Mouse (Mus musculus) left cerebral cortex, postnatal 4 days (tissue): ENCODE data around the gene Sestd1. TPM values are rescaled to one million over a fixed set of nuclear protein-coding genes. Genes with fewer than 3 reads are reported as not detected.

Experiments
- DNase-seq: peaks from one replicate; pipeline ENCODE4 v3.0.0-alpha.2; 2022
- intact Hi-C: fragments of 180-260 bp; cut with DNase I; formaldehyde crosslinking; loops from one replicate; pipeline ENCODE4 v1.15.1; 2025
- total RNA-seq, 2 experiments: library from RNA; stranded (reverse); gene quantifications; 2 replicates each; pipeline ENCODE4 v1.2.3; 2021

Sestd1 gene
- total RNA-seq, result 100 to 1,000 TPM; 128 to 132 TPM

DNA sequence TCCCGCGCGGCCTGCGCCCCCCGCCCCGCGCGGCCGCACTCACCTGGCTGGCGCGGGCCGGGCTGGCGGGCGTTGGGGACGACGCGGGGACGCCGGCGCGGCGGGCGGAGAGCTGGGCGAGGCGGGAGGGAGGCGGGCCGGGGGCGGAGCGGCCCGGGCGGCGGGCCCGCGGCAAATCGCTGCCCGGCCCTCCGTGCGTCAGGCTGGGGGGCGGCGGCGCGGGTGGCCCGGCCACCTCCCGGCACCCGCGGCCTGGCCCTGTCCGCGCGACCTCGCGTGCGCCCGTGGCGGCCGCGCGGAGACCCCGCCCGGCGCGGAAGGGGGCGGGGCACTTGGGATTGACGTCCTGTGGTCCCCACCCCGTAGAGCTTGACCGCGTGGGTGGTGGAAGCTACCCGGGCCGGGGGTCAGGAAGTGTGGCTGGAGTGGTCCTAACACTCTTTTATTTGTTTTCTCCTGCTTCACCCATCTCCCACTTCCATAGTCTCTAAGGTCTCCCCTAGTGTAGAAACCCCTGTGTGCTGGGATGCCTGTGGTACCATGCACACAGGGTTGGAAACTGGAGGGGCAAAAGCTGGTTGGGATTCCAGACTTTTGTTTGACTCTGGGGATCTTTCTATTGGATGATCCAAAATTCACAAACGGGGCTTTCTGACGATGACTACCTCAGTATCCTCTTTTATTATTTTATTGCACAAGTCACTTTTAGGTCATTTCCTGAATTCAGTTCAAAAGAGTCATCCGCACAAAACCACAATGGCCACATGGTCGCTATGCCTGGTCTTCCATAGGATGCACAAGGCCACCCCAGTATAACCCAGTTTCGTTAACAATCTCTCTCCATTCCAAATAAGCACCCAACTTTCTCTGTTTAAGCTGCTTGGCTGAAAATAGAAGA, at the start of gene Sestd1:
Gene Sestd1, minus strand, starts transcription at position 81 of the 898 bp plus-strand sequence.
- intact Hi-C loops, result no loop called here

DNA sequence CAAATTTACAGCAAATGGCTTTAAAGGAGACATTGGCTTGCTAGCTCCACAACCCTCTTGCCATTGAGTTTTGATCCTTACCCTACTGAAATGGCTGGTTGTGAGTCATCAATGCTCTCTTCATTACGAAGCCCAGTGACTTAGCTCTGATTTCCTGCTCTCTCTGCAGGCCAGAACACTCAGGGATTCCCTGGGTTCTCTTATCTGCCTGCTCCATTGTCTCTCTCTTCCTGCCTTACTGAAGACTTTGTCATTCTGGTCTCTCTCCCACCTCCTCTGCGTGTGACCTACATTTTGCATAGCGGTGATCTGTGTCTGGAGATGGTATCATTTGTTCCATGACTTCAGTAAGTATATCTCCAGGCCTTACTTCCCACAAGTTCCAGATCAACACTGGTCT, 46.9 kb upstream of the Sestd1 start:
- intact Hi-C loops, result no loop called here
- no peak for DNase-seq

More for the DNA sequence above, at the start of gene Sestd1:
- DNase-seq, result peak; percentile 71

DNA sequence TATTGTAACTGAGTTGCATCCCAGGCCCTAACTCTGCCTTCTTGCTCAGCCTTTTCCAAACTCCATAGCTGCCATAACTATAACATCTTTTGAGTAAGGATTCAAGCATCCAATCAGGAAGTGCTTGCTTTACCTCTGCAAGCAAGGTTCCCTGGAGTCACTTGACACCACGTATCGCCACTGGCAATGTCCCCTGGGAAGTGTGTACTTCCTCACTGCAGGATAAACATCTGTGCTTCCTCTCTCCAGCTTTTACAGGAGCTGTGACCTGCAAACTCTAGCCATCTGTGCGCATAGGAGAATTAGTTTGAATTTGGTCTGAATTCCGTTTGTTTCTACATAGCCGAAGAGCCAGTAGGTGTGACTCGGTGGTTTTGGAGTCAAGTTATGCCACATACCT, 43.3 kb upstream of the Sestd1 start:
- intact Hi-C loops, result no loop called here
- DNase-seq, result no peak

DNA sequence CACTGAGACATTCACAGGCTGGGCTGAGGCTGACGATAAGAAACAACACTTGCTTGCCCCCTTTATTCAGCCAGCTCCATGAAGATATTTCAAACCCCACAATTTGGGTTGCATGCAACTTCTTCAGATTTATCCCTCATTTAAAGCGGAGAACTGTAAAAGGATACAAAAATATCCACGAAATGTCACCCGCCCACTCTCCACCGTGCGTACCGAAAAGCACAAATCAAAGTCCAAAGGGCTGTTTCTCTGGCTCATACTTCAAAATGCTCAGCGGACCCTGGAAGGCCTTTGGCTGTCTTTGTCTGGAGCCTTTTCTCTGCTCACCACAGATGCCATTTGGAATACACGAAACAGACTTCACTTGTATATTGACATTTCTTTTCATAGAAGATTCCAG, 42.8 kb upstream of the Sestd1 start:
- intact Hi-C loops, result no loop called here
- no peak for DNase-seq

DNA sequence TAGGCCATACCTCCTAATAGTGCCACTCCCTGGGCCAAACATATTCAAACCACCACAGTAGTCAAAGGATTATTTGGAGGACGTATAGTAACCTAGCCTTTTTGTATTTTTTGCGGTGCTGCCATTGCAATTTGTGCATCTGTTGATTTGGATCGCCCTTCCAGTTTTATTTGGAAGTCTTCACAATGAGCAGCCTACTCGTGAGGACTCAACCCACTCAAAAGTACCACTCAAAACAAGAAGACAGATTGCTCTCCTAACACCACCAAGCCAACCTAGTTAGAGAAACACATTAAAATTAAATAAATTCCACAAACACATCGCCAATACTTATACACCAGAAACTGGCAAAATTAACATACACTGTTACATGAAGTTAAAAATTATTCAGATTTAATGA, 38.8 kb upstream of the Sestd1 start:
- DNase-seq, result no peak
- intact Hi-C loops, result no loop called here

DNA sequence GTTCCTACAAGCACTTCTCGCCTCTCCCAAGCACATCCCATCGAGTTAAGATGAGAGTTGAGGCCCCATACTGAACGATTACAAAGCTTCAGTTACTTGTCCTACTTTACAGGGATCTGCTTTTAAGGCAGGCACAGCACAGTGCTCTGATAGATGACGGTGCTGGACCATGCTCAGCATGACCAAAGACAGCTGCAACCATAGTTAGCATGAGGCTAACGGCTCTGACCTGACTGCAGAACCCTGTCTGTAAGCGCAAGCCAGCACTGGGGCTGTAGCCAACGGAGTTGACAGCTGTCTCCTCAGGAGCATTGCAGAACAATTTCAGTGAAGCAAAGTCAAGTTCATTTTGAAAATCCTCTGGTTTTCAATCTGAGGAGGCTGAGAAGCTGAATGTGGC, 36.6 kb upstream of the Sestd1 start:
- intact Hi-C loops, result no loop called here
- peak; percentile 81 for DNase-seq

DNA sequence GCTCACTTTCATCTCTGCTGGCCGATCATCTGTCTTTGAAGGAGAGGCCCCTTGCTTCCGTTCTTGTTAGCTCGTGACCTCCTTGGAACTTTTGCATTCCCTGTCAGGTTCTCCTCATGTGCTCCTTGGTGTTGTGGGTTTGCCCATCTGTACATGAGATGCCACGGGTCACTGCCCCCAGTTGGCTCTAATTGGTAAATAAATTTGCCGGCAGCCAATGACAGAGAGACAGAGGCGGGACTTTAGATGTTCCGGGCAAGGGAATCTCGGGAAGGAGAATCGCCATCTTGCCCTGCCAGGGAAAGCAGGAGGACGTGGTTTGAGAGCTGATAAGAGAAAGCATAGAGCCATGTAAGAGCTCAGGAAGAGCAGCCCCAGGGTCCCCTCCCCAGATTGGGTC, 33.5 kb upstream of the Sestd1 start:
- intact Hi-C loops, result no loop called here

DNA sequence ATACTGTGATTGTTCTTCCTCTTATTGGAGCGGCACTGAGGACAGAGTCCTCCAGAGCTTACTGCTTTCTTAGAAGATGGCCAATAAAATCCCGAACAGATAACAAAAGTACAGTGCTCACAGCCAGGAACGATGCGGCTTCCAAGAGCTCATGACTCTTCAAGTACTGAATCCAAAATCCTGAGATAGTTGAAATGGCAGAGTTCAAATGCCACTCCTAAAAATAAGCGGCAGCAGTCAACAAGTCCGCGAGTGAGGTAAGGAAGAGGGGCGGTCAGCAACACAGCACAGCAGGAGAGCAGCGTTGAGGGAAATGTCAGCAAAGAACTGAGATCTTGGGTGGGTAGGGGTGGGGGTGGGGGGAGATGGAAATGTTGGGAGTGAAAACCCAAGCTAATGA, 32.2 kb upstream of the Sestd1 start:
- intact Hi-C loops, result no loop called here
- no peak for DNase-seq

More for the DNA sequence above, 33.5 kb upstream of the Sestd1 start:
- no peak for DNase-seq

DNA sequence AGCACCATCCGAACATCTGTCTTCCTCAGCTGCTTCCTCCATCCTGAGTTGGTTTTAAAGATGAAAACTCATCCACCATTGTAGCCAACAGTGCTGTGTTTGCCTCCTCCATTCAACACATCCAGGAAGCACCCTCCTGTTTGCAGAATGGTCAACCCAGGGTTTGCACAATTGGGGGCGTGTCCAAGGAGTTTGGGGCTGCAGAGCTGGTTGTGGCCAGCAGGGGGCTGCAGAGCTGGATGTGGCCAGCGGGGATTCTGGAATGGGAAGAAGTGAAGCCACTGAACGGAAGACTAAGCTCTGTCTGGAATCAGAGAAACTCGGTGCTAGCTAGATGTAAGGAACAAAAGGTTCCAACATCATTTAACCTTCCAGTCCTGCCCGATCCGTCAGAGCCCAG, 28.9 kb upstream of the Sestd1 start:
- intact Hi-C loops, result no loop called here
- peak; percentile 10 for DNase-seq

DNA sequence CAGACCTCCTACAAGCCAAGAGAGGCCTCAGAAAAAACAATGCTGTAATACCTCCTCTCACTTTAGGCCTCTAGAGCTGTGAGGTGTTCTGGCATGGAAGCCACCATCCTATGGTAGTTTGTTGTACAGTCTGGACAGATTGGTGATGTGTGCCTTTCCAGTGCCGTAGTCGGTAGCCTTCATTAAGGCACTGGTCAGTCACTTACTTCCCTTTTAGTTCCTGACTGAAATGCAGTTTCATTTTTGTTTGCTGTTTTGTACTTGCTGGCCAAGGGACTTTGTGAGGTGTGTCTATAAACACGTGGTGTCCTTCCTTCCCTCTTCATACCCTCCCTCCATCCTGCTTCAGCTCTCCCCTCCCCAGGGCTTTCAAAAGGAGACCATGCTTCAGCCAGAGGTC, 24.1 kb upstream of the Sestd1 start:
- intact Hi-C loops, result no loop called here
- DNase-seq, result no peak

DNA sequence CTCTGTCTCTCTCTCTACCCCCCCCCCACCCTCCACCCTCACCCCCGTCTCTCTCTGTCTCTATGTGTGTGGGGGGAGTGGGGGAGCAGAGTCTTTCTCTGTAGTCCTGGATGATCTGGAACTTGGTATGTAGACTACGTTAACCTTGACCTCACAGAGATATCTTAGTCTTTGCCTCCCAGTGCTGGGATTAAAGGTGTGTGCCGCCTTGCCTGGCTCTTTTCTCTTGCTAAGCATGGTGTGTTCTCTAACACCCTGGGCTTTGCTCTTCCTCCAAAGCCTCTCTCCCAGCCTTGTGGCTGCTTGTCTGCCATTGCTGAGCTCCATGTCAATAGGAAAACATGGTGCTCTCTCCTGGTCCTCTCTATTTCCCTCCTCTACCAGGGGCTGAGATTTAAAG, 23.3 kb upstream of the Sestd1 start:
- intact Hi-C loops, result no loop called here
- no peak for DNase-seq

DNA sequence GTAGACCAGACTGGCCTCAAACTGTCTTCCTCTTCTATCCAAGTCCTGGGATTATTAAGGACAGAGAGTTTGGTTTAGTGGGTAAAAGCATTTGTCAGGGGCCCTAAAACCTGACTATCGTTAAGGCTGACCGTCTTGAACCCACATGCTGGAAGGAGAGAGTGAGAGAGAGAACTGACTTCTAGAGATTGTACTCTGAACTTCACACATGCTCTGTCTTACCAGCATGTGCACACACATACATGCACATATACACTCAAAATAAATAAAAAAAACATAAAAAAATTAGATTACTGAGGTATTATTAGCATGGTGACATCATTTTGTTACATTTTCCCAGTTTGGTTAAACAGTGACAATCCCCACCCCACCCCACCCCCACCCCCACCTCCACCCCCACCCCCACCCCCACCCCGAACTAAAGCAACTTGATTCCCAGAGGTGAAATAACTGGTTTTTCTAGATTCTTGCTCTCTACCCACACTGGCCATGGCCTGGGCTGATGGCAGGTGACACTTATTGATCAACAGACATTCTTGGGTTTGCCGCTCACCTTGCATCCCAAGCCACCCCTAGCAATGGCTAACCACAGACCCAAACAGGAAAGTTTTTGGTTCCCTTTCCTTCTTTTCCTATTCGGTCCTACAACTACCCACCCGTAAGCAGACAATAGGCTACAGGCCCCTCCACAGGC, 22.4 kb upstream of the Sestd1 start:
- intact Hi-C loops, result no loop called here
- DNase-seq, result no peak

DNA sequence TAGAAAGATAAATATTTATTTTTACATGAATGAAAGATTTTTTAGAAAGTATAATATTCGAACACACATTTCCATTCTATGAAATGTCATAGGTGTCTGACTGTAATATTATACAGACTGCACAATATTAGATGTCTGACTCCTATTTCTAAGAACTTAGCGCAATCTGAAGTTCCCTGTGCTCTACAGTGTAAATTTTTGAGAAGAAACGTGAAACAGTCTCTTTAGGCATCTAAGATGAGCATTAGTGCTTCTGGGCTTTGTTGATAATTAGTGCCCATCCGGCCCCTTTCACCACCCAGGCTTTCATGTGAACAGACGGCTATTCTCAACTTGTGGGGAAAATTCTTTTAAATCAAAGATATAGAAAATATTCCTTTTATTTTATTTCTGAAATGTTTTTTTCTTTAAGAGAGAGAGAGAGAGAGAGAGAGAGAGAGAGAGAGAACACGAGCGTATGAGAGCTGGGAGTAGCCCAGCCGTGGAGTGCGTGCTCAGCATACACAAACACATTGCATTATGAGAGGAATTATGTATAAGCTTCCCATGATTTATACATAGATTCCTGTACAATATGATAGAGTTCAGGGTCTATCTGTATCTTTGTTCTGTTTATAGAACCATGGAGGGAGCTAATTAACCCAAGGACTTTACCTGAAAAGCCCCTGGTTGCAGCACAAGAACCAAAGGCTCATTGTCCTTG, 21.4 kb upstream of the Sestd1 start:
- intact Hi-C loops, result no loop called here
- peak; percentile 14 for DNase-seq

DNA sequence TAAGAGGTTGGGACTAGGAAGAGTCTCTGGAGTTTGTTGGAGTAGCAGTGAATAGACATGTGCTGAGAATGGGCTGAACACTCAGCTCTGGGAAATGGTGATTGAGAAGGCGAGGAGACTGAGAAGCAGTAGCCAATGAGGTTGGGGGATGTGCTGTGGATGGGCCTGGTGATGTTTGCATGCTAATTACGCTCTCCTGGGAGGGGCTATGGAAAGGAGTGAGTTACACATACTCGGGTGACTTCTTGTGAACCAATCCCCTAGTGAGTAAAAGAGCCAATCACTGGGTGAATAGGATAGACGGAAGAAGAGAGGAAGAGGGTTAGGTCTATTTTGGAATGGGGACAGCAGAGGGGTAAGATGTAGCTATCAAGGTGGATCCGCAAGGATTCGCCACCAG, 9.3 kb upstream of the Sestd1 start:
- intact Hi-C loops, result no loop called here
- no peak for DNase-seq

DNA sequence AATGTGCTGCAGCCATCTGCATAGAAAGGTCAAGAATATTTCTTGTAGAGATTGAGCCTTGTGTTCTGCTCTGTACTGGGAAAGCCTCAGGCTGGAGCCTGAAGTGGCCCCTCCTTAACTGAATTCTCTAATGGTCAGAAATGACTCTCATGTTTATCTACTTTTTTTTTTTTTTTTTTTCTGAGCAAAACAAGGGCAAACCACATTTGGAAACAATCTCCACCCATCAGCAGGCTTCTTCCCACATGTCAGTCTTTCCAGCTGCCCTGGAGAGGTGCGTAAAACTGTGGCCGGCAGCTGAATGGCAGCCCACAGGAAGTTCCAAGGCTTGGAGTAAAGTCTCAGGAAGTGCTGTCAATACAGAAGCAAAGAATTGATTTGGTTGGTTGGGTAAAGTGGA, 6.4 kb upstream of the Sestd1 start:
- intact Hi-C loops, result no loop called here
- DNase-seq, result no peak

DNA sequence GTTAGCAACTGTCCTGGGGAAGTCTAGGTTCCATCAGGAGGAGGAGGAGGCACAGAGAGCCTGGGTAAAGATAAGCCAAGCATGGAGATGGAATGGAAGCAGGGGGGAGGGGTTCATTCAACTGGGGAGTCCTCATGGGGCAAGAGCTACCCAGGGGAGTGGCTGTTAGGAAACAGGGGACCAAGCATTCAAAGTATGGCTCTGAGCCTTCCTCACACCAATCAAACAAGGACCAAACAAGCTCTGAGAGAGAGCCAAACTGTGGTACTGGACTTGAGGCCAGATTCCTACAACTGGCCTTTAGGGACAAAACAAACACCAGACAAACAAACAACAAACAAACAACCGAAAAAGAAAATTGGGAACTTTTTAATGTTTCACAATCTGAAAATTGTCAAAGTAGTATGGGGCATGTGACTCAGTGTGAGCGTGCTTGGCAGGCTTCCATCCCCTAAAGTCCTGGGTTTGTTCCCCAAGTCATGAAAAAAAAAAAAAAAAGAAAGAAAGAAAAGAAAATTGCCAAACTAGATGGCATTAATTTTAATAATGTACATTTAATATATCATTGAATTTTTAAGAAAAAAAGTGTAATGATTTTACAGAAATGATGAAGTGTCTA, 4.0 kb upstream of the Sestd1 start:
- no peak for DNase-seq
- intact Hi-C loops, result no loop called here

DNA sequence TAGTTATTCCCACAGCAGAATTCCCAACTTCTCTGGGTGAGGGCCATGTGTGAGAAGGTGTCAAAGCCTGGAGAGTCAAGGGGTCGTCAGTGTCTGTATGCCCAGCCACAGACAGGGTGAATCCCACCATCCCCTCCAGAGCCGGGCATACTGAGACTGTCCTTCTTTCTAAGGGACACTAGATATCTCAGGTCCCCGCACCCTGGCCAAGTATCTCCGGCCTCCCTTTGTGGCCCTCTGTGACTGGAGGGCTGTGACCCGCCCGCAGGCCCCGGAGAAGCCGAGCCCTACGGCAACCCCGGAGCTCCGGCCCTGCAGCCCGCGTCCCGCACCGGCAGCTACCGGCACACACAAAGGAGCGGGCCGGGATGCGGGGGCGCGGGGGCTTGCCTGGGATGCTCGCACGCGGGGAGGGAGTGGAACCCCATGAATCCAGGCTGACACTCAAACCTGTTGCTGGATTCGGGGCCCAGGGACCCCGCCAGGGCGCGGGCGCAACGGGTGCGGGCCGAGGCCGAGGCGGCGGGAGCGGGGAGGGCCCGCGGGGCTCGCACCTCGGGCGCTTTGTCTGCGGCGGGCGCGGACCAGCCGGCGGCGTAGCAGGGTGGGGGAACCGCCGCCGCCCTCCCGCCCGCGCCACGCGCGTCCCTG, 406 bp downstream of the Sestd1 start:
- intact Hi-C loops, result no loop called here
- peak; percentile 40 for DNase-seq

DNA sequence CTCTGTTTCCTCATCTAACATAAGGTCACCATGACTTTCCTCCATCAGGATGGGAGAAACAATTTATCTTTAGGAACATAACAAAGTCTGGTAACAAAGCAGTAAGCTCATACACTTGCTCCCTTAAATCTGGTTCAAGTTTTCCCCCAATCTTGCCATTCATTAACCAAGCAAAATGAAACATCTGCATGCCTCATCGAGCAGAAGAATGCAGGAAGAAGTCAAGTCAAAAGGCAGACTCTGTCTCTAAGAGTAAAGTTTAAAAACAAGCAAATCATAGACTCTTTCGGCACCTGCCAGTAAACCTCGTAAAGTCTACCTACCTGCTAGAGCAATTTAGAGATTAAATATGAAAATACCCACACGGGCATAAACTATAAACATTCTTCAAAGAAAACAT, 3.1 kb downstream of the Sestd1 start:
- DNase-seq, result no peak
- intact Hi-C loops, result no loop called here

DNA sequence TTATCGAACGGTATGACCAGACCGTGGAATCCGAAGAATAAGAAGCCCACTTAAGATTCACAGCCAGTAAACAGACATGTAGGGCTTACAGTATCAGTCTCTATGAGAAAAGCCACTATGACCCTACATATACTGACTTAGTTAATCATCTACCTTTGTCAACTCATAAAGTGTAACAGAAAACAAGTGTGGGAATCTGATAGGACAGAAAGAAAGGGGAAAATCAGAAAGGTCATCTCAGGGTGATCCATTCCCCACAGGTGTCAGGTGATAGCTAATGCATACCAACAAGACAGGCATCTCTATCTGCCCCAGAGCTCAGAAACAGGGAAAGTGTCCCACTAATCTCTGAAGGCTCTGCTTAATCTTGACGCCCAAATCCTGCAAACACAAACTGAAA, 4.5 kb downstream of the Sestd1 start:
- no peak for DNase-seq
- intact Hi-C loops, result no loop called here

DNA sequence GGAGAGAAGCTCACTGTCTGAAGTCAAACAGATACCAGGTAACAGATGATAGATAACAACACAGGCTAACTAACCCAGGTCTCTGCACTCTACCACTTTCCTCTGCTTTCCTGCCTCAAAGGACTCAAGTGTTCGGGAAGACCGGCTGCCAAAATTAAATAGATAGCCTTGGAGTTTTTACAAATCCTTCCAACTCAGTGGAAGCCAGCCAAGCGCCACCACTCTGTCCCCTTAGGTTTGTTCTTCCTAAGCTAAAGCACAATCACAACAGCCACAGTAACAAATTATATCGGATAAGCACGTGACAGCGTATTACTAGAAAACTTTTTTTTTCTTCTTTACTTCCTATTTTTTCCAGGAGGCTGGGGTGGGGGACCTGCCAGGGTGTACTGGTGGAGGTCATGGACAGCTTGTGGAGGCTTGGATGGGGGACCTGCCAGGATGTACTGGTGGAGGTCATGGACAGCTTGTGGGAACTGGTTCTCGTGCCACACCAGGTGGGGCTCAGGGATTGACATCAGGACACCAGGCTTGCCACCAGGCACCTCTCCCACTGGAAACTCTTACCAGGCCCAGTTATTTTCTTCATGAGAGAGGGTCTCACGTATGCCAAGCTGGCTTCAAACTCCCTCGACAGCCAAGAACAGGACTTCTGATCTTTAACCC, 5.3 kb downstream of the Sestd1 start:
- intact Hi-C loops, result no loop called here

More for the DNA sequence above, 5.3 kb downstream of the Sestd1 start:
- no peak for DNase-seq
